Mouse (Mus musculus) midbrain, embryonic 11.5 days (tissue): Measurements from ENCODE around the gene Il1rapl1. TPM values are rescaled to one million over a fixed set of nuclear protein-coding genes. Genes with fewer than 3 reads are reported as not detected.
"Not testable (repeated sequence)": the region's sequence is repeated elsewhere in the genome, so short reads cannot be mapped to it uniquely, and the experiment has no call there.

Experiments used
- ATAC-seq: fragments of 200-750 bp; cut with Nextera tagmentation; 2 replicates; pipeline ENCODE4 v1.8.0; 2017; ENCODE audit warnings: moderate TSS enrichment, moderate library complexity; ENCODE audit not compliant: low FRiP score
- DNase-seq: peaks from one replicate; pipeline ENCODE4 v3.0.0; 2015; ENCODE audit warnings: low spot score; ENCODE audit errors: missing footprints
- H3K27ac ChIP-seq: fragments of 300-500 bp; sonication (generic); 2 replicates; pipeline ENCODE4 v1.5.1; 2014; ENCODE audit warnings: low read depth, low read length
- H3K27me3 ChIP-seq: fragments of 300-500 bp; sonication (generic); 2 replicates; pipeline ENCODE4 v1.6.1; 2014; ENCODE audit warnings: mild to moderate bottlenecking, low read length, moderate library complexity, mixed read lengths; ENCODE audit not compliant: control insufficient read depth, insufficient read depth
- H3K36me3 ChIP-seq: fragments of 300-500 bp; sonication (generic); 2 replicates; pipeline ENCODE4 v1.6.1; 2014; ENCODE audit warnings: mild to moderate bottlenecking, low read length, moderate library complexity, mixed read lengths; ENCODE audit not compliant: control insufficient read depth, insufficient read depth
- H3K4me1 ChIP-seq: fragments of 300-500 bp; sonication (generic); 2 replicates; pipeline ENCODE4 v1.6.1; 2014; ENCODE audit warnings: low read length; ENCODE audit not compliant: control insufficient read depth, insufficient read depth
- H3K4me2 ChIP-seq: fragments of 300-500 bp; sonication (generic); 2 replicates; pipeline ENCODE4 v1.6.1; 2014; ENCODE audit warnings: mild to moderate bottlenecking, moderate library complexity
- H3K4me3 ChIP-seq: fragments of 300-500 bp; sonication (generic); 2 replicates; pipeline ENCODE4 v1.5.1; 2014; ENCODE audit warnings: low read depth, low read length
- H3K9ac ChIP-seq: fragments of 300-500 bp; sonication (generic); 2 replicates; pipeline ENCODE4 v1.6.1; 2014; ENCODE audit warnings: low read length
- H3K9me3 ChIP-seq: fragments of 300-500 bp; sonication (generic); 2 replicates; pipeline ENCODE4 v1.6.1; 2016; ENCODE audit warnings: low read length; ENCODE audit not compliant: control insufficient read depth
- WGBS: fragments of 180-500 bp; shearing (Covaris S2); extraction: QIAGEN DNeasy Blood & Tissue Kit; methylation state at CpG from one replicate; pipeline ENCODE4 v1.1.7; 2014; 5-methylcytosine and 5-hydroxymethylcytosine counted together
- polyA plus RNA-seq: library from polyadenylated mRNA; unstranded; fragments of >200 nt; fragmentation: Nextera tagmentation; extraction: Ambion mirVana; gene quantifications from 2 replicates; pipeline ENCODE4 v1.2.1, GENCODE M21; 2014

Il1rapl1 gene
- polyA plus RNA-seq, 1 experiment from 2014 or later, result 0.53 TPM

DNA sequence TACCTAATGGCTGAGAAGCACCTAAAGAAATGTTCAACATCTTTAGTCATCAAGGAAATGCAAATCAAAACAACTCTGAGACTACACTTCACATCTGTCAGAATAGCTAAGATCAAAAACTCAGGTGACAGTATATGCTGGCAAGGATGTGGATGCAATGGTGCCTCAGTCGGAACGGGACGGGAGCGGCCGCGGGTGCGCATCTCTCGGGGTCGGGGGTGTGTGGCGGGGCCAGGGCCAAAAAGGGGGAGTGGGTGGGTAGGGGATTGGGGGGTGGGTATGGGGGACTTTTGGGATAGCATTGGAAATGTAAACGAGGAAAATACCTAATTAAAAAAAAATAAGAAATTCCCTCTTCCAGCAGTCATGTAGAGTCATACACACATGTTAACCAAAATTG is 877.3 kb downstream of the Il1rapl1 start:
- not testable (repeated sequence) for H3K27ac ChIP-seq, H3K36me3 ChIP-seq, H3K4me3 ChIP-seq, H3K4me2 ChIP-seq, H3K9me3 ChIP-seq, H3K4me1 ChIP-seq, H3K9ac ChIP-seq, H3K27me3 ChIP-seq
- ATAC-seq (0 out of 2 replicates have a peak, but pooled peaks have one; percentile 76), DNase-seq (peak; percentile 99)
- 68% methylated on average over 11 of the region's 11 CpGs for WGBS

DNA sequence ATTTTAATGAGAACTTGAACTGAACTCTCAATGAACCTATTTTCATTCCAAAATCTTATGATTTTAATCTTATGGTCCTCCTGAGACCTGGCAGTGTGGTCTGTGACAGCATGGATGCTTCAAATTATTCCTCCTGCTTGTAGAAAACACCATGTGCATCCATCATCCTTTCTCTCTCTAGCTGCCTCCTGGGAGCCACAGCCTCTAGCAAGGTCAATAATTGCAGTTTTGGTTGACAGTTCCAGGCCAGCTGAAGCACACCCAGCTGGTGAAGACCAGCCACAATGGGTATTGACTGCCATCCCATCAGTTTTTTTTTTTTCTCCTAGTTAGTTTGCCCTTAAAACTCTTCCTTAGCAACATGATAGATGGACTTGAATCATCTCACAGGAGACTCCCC is 890.2 kb downstream of the Il1rapl1 start:
- Histone ChIP-seq H3K27me3 (no peaks in the 10 kb centered on the region), H3K4me1 (no peaks in the 10 kb centered on the region), H3K9ac (no peak overlapping the region), H3K36me3 (no peaks in the 10 kb centered on the region), H3K4me2 (no peak overlapping the region), H3K9me3 (no peaks in the 10 kb centered on the region), H3K27ac (no peak overlapping the region), H3K4me3 (no peak overlapping the region)
- ATAC-seq (no peak), DNase-seq (no peak)

DNA sequence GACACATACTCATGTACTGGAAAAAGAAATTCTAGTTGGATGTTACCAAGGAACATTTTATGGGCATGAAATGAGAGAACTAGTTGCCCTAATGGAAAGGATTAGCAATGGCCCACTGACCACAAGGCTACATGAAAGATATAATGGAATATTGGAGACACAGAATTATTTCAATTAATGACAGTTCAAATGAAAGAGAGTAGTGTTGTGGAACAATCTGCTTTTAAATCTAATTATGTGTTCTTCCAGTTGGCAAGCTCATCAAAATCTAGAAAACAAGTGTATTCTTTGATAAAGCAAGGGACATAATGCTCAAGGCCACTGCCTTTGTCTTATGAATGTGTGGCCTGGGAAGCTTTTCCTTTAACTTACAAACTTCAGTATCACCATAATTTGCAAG is 1113.1 kb downstream of the Il1rapl1 start:
- no peak overlapping the region for H3K9ac ChIP-seq
- H3K4me3 ChIP-seq, result no peak overlapping the region
- H3K27me3 ChIP-seq, result no peaks in the 10 kb centered on the region
- ATAC-seq (no peak), DNase-seq (no peak)
- H3K4me1 ChIP-seq, result no peaks in the 10 kb centered on the region
- H3K4me2 ChIP-seq, result no peak overlapping the region
- H3K9me3 ChIP-seq, result no peaks in the 10 kb centered on the region
- H3K27ac ChIP-seq, result no peak overlapping the region
- no peaks in the 10 kb centered on the region for H3K36me3 ChIP-seq

DNA sequence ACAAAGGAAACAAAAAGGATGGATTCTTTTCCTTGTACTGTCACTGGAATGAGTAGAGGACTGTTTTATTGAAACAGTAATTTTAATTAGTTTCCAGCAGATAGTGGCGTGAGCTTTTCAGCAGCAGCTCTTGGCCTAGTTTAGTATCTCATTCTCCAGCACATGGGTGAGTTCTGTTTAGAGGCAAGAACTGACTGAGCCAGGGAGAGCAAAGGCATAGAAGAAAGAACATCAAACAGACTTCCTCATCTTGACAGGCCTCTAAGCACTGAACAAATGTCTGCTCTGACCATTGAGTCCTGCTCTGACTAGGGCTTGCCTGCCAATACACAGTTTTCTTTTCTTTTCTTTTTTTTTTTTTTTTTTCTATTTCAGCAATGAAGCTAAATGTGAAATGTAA is 1160.3 kb downstream of the Il1rapl1 start:
- Histone ChIP-seq H3K4me1 (no peaks in the 10 kb centered on the region), H3K9me3 (no peaks in the 10 kb centered on the region), H3K4me2 (no peak overlapping the region), H3K27ac (no peak overlapping the region), H3K4me3 (no peak overlapping the region), H3K36me3 (no peaks in the 10 kb centered on the region), H3K9ac (no peak overlapping the region), H3K27me3 (no peaks in the 10 kb centered on the region)
- ATAC-seq, result no peak
- 62% methylated on average over 1 of the region's 1 CpGs for WGBS
- DNase-seq, result no peak

DNA sequence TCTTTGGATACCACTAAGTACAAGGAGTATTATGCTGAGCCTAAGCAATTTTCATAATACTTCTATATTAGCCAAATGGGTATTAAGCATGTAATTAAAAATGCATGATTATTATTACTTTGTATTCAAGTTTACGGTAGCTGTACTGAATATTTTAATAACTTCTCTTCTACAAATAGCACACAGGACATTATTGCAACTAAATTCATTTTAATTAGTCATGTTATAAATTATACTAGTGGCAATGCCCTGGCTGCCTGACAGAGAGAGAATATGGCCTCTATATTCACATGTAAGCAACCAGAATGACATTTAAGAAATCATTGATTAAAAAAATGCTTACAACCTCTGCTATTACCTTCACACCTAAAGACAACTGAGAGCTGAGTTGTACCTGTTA is 1160.8 kb downstream of the Il1rapl1 start:
- H3K4me2 ChIP-seq, result no peak overlapping the region
- H3K36me3 ChIP-seq, result no peaks in the 10 kb centered on the region
- DNase-seq, result no peak
- no peak overlapping the region for H3K4me3 ChIP-seq
- no peaks in the 10 kb centered on the region for H3K27me3 ChIP-seq
- H3K27ac ChIP-seq, result no peak overlapping the region
- 92% methylated on average over 1 of the region's 1 CpGs for WGBS
- no peak overlapping the region for H3K9ac ChIP-seq
- ATAC-seq, result no peak
- no peaks in the 10 kb centered on the region for H3K4me1 ChIP-seq
- no peaks in the 10 kb centered on the region for H3K9me3 ChIP-seq

DNA sequence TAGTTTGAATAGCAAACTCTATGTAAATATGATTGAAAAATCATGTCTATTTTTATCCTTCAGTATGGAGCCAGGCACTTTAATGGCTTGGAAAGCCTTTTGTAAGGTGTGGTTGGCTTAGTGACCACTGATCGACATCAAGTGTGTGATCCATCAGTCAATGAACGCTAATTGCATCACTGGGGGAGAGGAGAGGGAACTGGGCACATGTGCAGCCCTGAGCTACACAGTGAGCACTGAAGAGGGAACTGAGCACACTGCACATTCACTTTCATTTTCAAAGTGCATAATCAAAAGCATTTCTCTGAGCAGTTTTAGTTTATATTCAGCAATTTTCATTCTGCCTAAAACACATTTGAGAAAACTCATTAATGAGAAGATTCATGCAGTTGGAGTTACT is 1164.5 kb downstream of the Il1rapl1 start:
- Histone ChIP-seq H3K4me1 (no peaks in the 10 kb centered on the region), H3K9me3 (no peaks in the 10 kb centered on the region), H3K27me3 (no peaks in the 10 kb centered on the region), H3K9ac (no peak overlapping the region), H3K36me3 (no peaks in the 10 kb centered on the region), H3K4me3 (no peak overlapping the region), H3K4me2 (no peak overlapping the region), H3K27ac (no peak overlapping the region)
- ATAC-seq (no peak), DNase-seq (no peak)
- WGBS, result 79% methylated on average over 1 of the region's 2 CpGs

DNA sequence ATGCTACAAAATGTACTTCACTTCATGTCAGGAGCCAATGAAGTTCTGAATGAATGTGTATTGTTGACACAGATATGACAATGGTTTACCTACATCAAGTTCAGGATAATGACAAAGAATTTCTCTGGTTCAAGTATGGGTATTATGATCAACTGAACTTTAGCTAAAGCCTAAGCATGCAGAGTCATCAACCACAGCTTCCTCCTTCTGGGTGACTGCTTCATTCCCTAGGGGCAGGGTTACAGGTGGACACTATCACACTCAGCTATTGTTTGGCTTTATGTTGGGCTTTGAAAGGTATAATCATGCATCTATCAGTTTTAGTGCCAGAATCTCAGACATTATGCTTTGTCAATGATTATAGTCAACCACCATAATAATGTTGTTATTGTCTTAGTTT is 1166.3 kb downstream of the Il1rapl1 start:
- H3K4me1 ChIP-seq, result no peaks in the 10 kb centered on the region
- H3K9ac ChIP-seq, result no peak overlapping the region
- no peak overlapping the region for H3K4me3 ChIP-seq
- H3K27ac ChIP-seq, result no peak overlapping the region
- ATAC-seq (no peak), DNase-seq (no peak)
- no peaks in the 10 kb centered on the region for H3K9me3 ChIP-seq
- no peaks in the 10 kb centered on the region for H3K36me3 ChIP-seq
- no peak overlapping the region for H3K4me2 ChIP-seq
- no peaks in the 10 kb centered on the region for H3K27me3 ChIP-seq

DNA sequence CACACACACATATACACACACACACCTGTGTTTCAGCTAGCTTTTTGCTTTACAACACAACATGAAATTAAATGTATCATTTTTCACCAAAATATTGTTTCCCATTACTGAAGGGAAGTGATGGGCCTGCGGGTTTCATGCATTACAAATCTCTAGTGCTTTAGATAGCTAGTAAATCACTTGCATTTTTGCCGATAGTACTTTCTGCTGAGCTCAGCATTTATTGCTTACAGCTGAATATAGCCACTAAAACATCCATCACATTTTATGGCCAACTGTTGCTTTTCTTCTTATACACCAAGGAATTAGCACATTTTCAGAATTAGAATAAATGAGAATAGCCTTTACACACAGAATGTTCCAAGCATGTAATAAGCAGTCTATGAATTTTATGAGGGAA is 1260.6 kb downstream of the Il1rapl1 start:
- no peaks in the 10 kb centered on the region for H3K4me1 ChIP-seq
- no peaks in the 10 kb centered on the region for H3K36me3 ChIP-seq
- DNase-seq (no peak), ATAC-seq (no peak)
- no peak overlapping the region for H3K4me3 ChIP-seq
- no peaks in the 10 kb centered on the region for H3K27me3 ChIP-seq
- no peak overlapping the region for H3K4me2 ChIP-seq
- WGBS, result 91% methylated on average over 2 of the region's 2 CpGs
- H3K9ac ChIP-seq, result no peak overlapping the region
- no peaks in the 10 kb centered on the region for H3K9me3 ChIP-seq
- no peak overlapping the region for H3K27ac ChIP-seq

DNA sequence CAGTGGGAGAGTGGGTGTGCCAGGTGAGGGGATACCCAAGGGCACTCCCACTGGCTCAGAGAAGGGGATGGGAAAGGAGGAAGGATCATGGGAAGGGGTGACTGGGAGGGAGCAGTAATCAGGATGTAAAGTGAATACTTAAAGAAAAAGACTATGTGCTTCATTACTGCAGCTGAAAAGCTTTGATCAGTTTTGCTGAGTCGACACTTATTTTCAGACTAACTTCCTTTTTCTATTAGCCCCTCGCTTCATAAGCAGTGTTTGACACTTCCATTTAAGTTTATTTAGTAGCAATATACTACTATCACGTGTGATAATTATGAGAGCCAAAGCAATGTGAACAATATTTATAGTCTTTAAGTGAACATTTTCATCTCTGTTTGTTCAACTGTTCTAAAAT is 1307.2 kb downstream of the Il1rapl1 start:
- no peak overlapping the region for H3K4me2 ChIP-seq
- H3K36me3 ChIP-seq, result no peaks in the 10 kb centered on the region
- H3K4me1 ChIP-seq, result no peaks in the 10 kb centered on the region
- no peak overlapping the region for H3K27ac ChIP-seq
- ATAC-seq (no peak), DNase-seq (no peak)
- 83% methylated on average over 3 of the region's 3 CpGs for WGBS
- H3K4me3 ChIP-seq, result no peak overlapping the region
- H3K9me3 ChIP-seq, result no peaks in the 10 kb centered on the region
- no peak overlapping the region for H3K9ac ChIP-seq
- no peaks in the 10 kb centered on the region for H3K27me3 ChIP-seq

DNA sequence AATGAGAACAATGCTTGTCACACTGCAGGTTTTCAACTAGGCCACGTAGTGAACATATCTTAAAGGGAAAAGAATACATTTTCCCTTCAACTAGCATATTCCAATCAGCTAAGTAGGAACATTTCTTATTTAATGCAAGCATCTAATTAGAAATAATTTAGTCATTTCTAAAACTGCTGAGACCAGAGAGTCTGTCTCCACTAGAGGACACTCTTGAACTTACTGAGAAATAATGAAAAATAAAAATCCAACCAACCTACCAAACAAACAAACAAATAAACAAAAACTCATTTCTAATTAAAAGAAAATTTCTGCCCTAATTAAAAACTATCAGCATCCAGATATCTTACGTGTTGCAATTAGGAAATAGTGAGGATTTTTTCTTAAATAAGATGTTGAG is 1312.7 kb downstream of the Il1rapl1 start:
- no peak for DNase-seq
- 71% methylated on average over 2 of the region's 2 CpGs for WGBS
- H3K36me3 ChIP-seq, result no peaks in the 10 kb centered on the region

More for the DNA sequence above, 1312.7 kb downstream of the Il1rapl1 start:
- no peaks in the 10 kb centered on the region for H3K27me3 ChIP-seq
- no peak overlapping the region for H3K27ac ChIP-seq
- no peak overlapping the region for H3K9ac ChIP-seq
- H3K4me1 ChIP-seq, result no peaks in the 10 kb centered on the region
- H3K4me3 ChIP-seq, result no peak overlapping the region
- ATAC-seq, result no peak
- no peak overlapping the region for H3K4me2 ChIP-seq
- H3K9me3 ChIP-seq, result no peaks in the 10 kb centered on the region
